In genomic region chr16:57401702-57402101, GRCm38 (mm10) we compare ENCODE assay signal across 16 mouse cellular contexts. TPM values are rescaled to one million over a fixed set of nuclear protein-coding genes. Genes with fewer than 3 reads are reported as not detected.
DNase-seq lines count a peak whose midpoint lies in the region; ATAC-seq and TF ChIP-seq lines count a peak whose summit lies in the region.
"Had no signal": no experiment of that assay in that cellular context is flagged by ENCODE, and none has a peak within 500 bp of the region (broad histone marks: within the 10 kb centered on the region; RNA-seq: fewer than 3 reads in every experiment).

No protein-coding gene starts in this region.

- H3K9ac ChIP-seq in heart, embryonic 13.5 days, result no peak overlapping the region
- no peak overlapping the region for H3K9ac ChIP-seq in hindbrain, embryonic 16.5 days (ENCODE audit: low read depth, low read length)
- H3K9ac ChIP-seq: hindbrain, embryonic 14.5 days; liver, embryonic 14.5 days had no signal

- peak overlapping the region; percentile 74 for H3K27ac ChIP-seq in heart, embryonic 13.5 days (replicated peaks)
- H3K27ac ChIP-seq in embryonic fibroblast, embryonic 13.5 days (ENCODE audit: insufficient read depth, low read length), result peak overlapping the region; percentile 100
- no peak overlapping the region for H3K27ac ChIP-seq in hindbrain, embryonic 16.5 days (ENCODE audit: low read depth, low read length)
- no peak overlapping the region for H3K27ac ChIP-seq in thymus, adult 2 months (ENCODE audit: control insufficient read depth, insufficient read depth, low read length)
- H3K27ac ChIP-seq: hindbrain, embryonic 14.5 days; left cerebral cortex, adult 2 months; liver, embryonic 14.5 days had no signal

- no peak overlapping the region for H3K4me3 ChIP-seq in heart, embryonic 13.5 days
- H3K4me3 ChIP-seq in embryonic fibroblast, embryonic 13.5 days (ENCODE audit: insufficient read depth, low read length), result no peak overlapping the region
- H3K4me3 ChIP-seq in hindbrain, embryonic 16.5 days (ENCODE audit: low read length), result no peak overlapping the region
- no peak overlapping the region for H3K4me3 ChIP-seq in thymus, adult 2 months (ENCODE audit: control insufficient read depth, insufficient read depth, low read length)
- H3K4me3 ChIP-seq: left cerebral cortex, adult 2 months had no signal

- no peaks in the 10 kb centered on the region for H3K27me3 ChIP-seq in heart, embryonic 13.5 days (replicated peaks)
- no peaks in the 10 kb centered on the region for H3K27me3 ChIP-seq in hindbrain, embryonic 16.5 days (replicated peaks; ENCODE audit: control insufficient read depth, insufficient read depth, low read length)
- no peaks in the 10 kb centered on the region for H3K27me3 ChIP-seq in thymus, adult 2 months (ENCODE audit: control insufficient read depth, insufficient read depth, low read length)

- H3K9me3 ChIP-seq in heart, embryonic 13.5 days, result no peaks in the 10 kb centered on the region
- no peaks in the 10 kb centered on the region for H3K9me3 ChIP-seq in hindbrain, embryonic 16.5 days (ENCODE audit: control insufficient read depth, low read length)
- H3K9me3 ChIP-seq: G1E had no signal

- TF ChIP-seq CTCF in embryonic fibroblast, embryonic 13.5 days (IDR thresholded peaks at IDR 0.05; ENCODE audit: borderline replicate concordance, insufficient read depth, low read length), result no peak
- TF ChIP-seq CTCF in thymus, adult 2 months (IDR thresholded peaks at IDR 0.05; ENCODE audit: borderline replicate concordance, control insufficient read depth, extremely low read depth, insufficient read depth, low read length, poor library complexity), result no peak

- H3K4me1 ChIP-seq in heart, embryonic 13.5 days, result peaks cover 31% of the 10 kb centered on the region
- peaks cover 19% of the 10 kb centered on the region for H3K4me1 ChIP-seq in embryonic fibroblast, embryonic 13.5 days (ENCODE audit: control insufficient read depth, insufficient read depth, low read length)
- H3K4me1 ChIP-seq in hindbrain, embryonic 16.5 days (ENCODE audit: control insufficient read depth, insufficient read depth, low read depth, low read length), result no peaks in the 10 kb centered on the region
- H3K4me1 ChIP-seq in thymus, adult 2 months (replicated peaks; ENCODE audit: control insufficient read depth, insufficient read depth, low read length), result peaks cover 11% of the 10 kb centered on the region

- no peak overlapping the region for H3K4me2 ChIP-seq in heart, embryonic 13.5 days
- no peak overlapping the region for H3K4me2 ChIP-seq in hindbrain, embryonic 16.5 days (ENCODE audit: low read length)
- H3K4me2 ChIP-seq: hindbrain, embryonic 14.5 days had no signal

- ATAC-seq in heart, embryonic 13.5 days (ENCODE audit: extremely low read depth, insufficient number of reproducible peaks, low FRiP score, low TSS enrichment), result no peak
- no peak for ATAC-seq in hindbrain, embryonic 16.5 days

- no peak for DNase-seq in heart, adult 8-10 months (ENCODE audit: low spot score)
- DNase-seq in kidney, postnatal 14 days, result peak; percentile 23
- DNase-seq in kidney, adult 11 months, result no peak
- DNase-seq in lung, postnatal 25 days (ENCODE audit: low spot score), result peak; percentile 14
- DNase-seq in thymus, adult 2 months, result no peak
- DNase-seq: adrenal gland, postnatal 14 days; cerebellum, adult 9-11 months; embryo, embryonic 11 days; gastrocnemius, postnatal 25 days had no signal

- no peaks in the 10 kb centered on the region for H3K36me3 ChIP-seq in heart, embryonic 13.5 days
- H3K36me3 ChIP-seq in hindbrain, embryonic 16.5 days (ENCODE audit: control insufficient read depth, insufficient read depth, low read length), result no peaks in the 10 kb centered on the region
- no peaks in the 10 kb centered on the region for H3K36me3 ChIP-seq in thymus, adult 2 months (ENCODE audit: control insufficient read depth, insufficient read depth, low read length)

- TF ChIP-seq POLR2A in embryonic fibroblast, embryonic 13.5 days (IDR thresholded peaks at IDR 0.05; ENCODE audit: low read depth, low read length), result peak; percentile 18; the same call in 1 of the 2 replicates
- no peak for TF ChIP-seq POLR2A in thymus, adult 2 months (IDR thresholded peaks at IDR 0.05; ENCODE audit: control insufficient read depth, extremely low read depth, insufficient read depth, low read length, poor library complexity)

- 42% methylated on average over 6 of the region's 6 CpGs for WGBS in heart, embryonic 13.5 days
- WGBS in hindbrain, embryonic 16.5 days, result 68% methylated on average over 6 of the region's 6 CpGs
- WGBS in thymus, adult 2 months, result 85% methylated on average over 6 of the region's 6 CpGs

RNA-seq across cellular contexts. Expression of gene Filip1l, which starts 48.8 kb away (rescaled TPM):
- polyA plus RNA-seq in heart, embryonic 13.5 days (2015; fragmentation: Nextera tagmentation; extraction: Ambion mirVana), result 19.3 and 21.0 TPM in 2 replicates
- 10 to 100 TPM; 25.5 to 36.2 (median 31.4) TPM for total RNA-seq in heart, adult 8-10 months (2022)
- polyA plus RNA-seq in embryonic fibroblast, embryonic 13.5 days (2011; ENCODE audit: insufficient read length, low read depth, missing spikeins), result 138 and 223 TPM in 2 replicates
- polyA plus RNA-seq in hindbrain, embryonic 16.5 days (2015; fragmentation: Nextera tagmentation; extraction: Ambion mirVana), result 2.2 and 3.2 TPM in 2 replicates
- 4.3 and 4.5 TPM in 2 replicates for polyA plus RNA-seq in thymus, adult 2 months (2012; rRNA removed)

Comparison
In these comparisons a context has a peak if more than half of its experiments do, and no peak if none do; other contexts are left out.
1. DNase-seq: peak in kidney, postnatal 14 days (single experiment) and lung, postnatal 25 days (single experiment); none in heart, adult 8-10 months (single experiment), kidney, adult 11 months (single experiment) and thymus, adult 2 months (single experiment).
2. H3K27ac ChIP-seq: peak in heart, embryonic 13.5 days (single experiment) and embryonic fibroblast, embryonic 13.5 days (single experiment); none in hindbrain, embryonic 16.5 days (single experiment) and thymus, adult 2 months (single experiment).